Mouse (Mus musculus) lung, postnatal 10 days (tissue): ENCODE data around the gene Rrp1.
"Not testable (repeated sequence)": the region's sequence is repeated elsewhere in the genome, so short reads cannot be mapped to it uniquely, and the experiment has no call there.

ENCODE experiments used
- DNase-seq: peaks from one replicate; pipeline ENCODE4 v3.0.0; 2021

The Rrp1 gene

GRCm38 (mm10) chr10:78422614-78423013 lies 9.8 kb upstream of the Rrp1 start:
- DNase-seq = no peak

- no peak for DNase-seq
Measured at GRCm38 (mm10) chr10:78420929-78421328, 8.1 kb upstream of the Rrp1 start.

- DNase-seq = no peak
Measured at GRCm38 (mm10) chr10:78418791-78419190, 5.9 kb upstream of the Rrp1 start.

- no peak for DNase-seq
Measured at GRCm38 (mm10) chr10:78417888-78418287, 5.0 kb upstream of the Rrp1 start.

GRCm38 (mm10) chr10:78414936-78415335 lies 2.1 kb upstream of the Rrp1 start:
- not testable (repeated sequence) for DNase-seq

- DNase-seq = no peak
Measured at GRCm38 (mm10) chr10:78413152-78413520, 293 bp upstream of the Rrp1 start.

GRCm38 (mm10) chr10:78411851-78412250 lies 992 bp downstream of the Rrp1 start:
- DNase-seq = no peak

- no peak for DNase-seq
Measured at GRCm38 (mm10) chr10:78409035-78409788, 3.6 kb downstream of the Rrp1 start.

GRCm38 (mm10) chr10:78407132-78407531 lies 5.7 kb downstream of the Rrp1 start:
- no peak for DNase-seq

- DNase-seq = no peak
Measured at GRCm38 (mm10) chr10:78406152-78406551, 6.7 kb downstream of the Rrp1 start.

GRCm38 (mm10) chr10:78402301-78402922 lies 10.4 kb downstream of the Rrp1 start:
- DNase-seq = no peak

GRCm38 (mm10) chr10:78401127-78401526 lies 11.7 kb downstream of the Rrp1 start:
- DNase-seq = no peak

GRCm38 (mm10) chr10:78399090-78399657 lies 13.7 kb downstream of the Rrp1 start:
- DNase-seq = peak; percentile 47

GRCm38 (mm10) chr10:78396625-78396885 lies 16.3 kb downstream of the Rrp1 start:
- DNase-seq = no peak

GRCm38 (mm10) chr10:78395819-78396624 lies 16.8 kb downstream of the Rrp1 start:
- peak; percentile 97 for DNase-seq

GRCm38 (mm10) chr10:78395377-78395776 lies 17.5 kb downstream of the Rrp1 start:
- DNase-seq = no peak

- peak; percentile 87 for DNase-seq
Measured at GRCm38 (mm10) chr10:78392072-78392471, 20.8 kb downstream of the Rrp1 start.

- no peak for DNase-seq
Measured at GRCm38 (mm10) chr10:78390982-78391470, 21.8 kb downstream of the Rrp1 start.

- peak; percentile 21 for DNase-seq
Measured at GRCm38 (mm10) chr10:78388216-78388980, 24.4 kb downstream of the Rrp1 start.

GRCm38 (mm10) chr10:78385520-78385919 lies 27.3 kb downstream of the Rrp1 start:
- no peak for DNase-seq

- no peak for DNase-seq
Measured at GRCm38 (mm10) chr10:78383567-78383966, 29.3 kb downstream of the Rrp1 start.

- DNase-seq = no peak
Measured at GRCm38 (mm10) chr10:78378516-78378915, 34.3 kb downstream of the Rrp1 start.
